Mouse (Mus musculus) limb, embryonic 13.5 days (tissue): ENCODE measurements around the gene Etfrf1. TPM values are rescaled to one million over a fixed set of nuclear protein-coding genes. Genes with fewer than 3 reads are reported as not detected.
A peak's percentile ranks its signal among the peaks of the same experiment; 100 is the strongest.

Experiments used
- ATAC-seq: fragments of 200-750 bp; cut with Nextera tagmentation; 2 replicates; pipeline ENCODE4 v1.8.0; 2017; ENCODE audit warnings: low read depth, moderate number of reproducible peaks, moderate TSS enrichment; ENCODE audit not compliant: low FRiP score
- H3K27ac ChIP-seq: fragments of 300-500 bp; sonication (generic); 2 replicates; pipeline ENCODE4 v1.5.1; 2015; ENCODE audit warnings: inconsistent platforms, mild to moderate bottlenecking, moderate library complexity
- H3K27me3 ChIP-seq: fragments of 300-500 bp; sonication (generic); 2 replicates; pipeline ENCODE4 v1.6.1; 2015; ENCODE audit warnings: mild to moderate bottlenecking, inconsistent platforms
- H3K36me3 ChIP-seq: fragments of 300-500 bp; sonication (generic); 2 replicates; pipeline ENCODE4 v1.6.1; 2015; ENCODE audit warnings: inconsistent platforms, mild to moderate bottlenecking, moderate library complexity
- H3K4me1 ChIP-seq: fragments of 300-500 bp; sonication (generic); 2 replicates; pipeline ENCODE4 v1.6.1; 2015; ENCODE audit warnings: inconsistent platforms
- H3K4me2 ChIP-seq: fragments of 300-500 bp; sonication (generic); replicated peaks from 2 replicates; pipeline ENCODE4 v1.6.1; 2015; ENCODE audit warnings: inconsistent platforms, mild to moderate bottlenecking, moderate library complexity
- H3K4me3 ChIP-seq: fragments of 300-500 bp; sonication (generic); 2 replicates; pipeline ENCODE4 v1.5.1; 2015; ENCODE audit warnings: moderate library complexity, mild to moderate bottlenecking, inconsistent platforms
- H3K9ac ChIP-seq: fragments of 300-500 bp; sonication (generic); 2 replicates; pipeline ENCODE4 v1.6.1; 2015; ENCODE audit warnings: mild to moderate bottlenecking, inconsistent platforms
- H3K9me3 ChIP-seq: fragments of 300-500 bp; sonication (generic); 2 replicates; pipeline ENCODE4 v1.6.1; 2016; ENCODE audit warnings: inconsistent platforms
- WGBS: fragments of 180-500 bp; shearing (Covaris S2); methylation state at CpG from one replicate; pipeline ENCODE4 v1.1.7; 2015; 5-methylcytosine and 5-hydroxymethylcytosine counted together
- polyA plus RNA-seq: library from polyadenylated mRNA; unstranded; fragments of >200 nt; fragmentation: Nextera tagmentation; extraction: Ambion mirVana; gene quantifications from 2 replicates; pipeline ENCODE4 v1.2.1, GENCODE M21; 2015

Gene Etfrf1
- polyA plus RNA-seq, result 30.4 and 33.5 TPM in 2 replicates

- Histone ChIP-seq H3K27me3 (no peaks in the 10 kb centered on the region), H3K4me1 (peaks cover 14% of the 10 kb centered on the region), H3K36me3 (no peaks in the 10 kb centered on the region; the same call in 1 of the 2 replicates), H3K4me3 (peak within 1 kb of the TSS; percentile 74), H3K9ac (peak within 1 kb of the TSS; percentile 88), H3K4me2 (peak within 1 kb of the TSS; percentile 79), H3K27ac (peak within 1 kb of the TSS; percentile 96), H3K9me3 (no peaks in the 10 kb centered on the region)
- ATAC-seq, result peak; percentile 100
- under 1% methylated on average over 36 of the region's 36 CpGs for WGBS
These were observed at the start of gene Etfrf1, which contains the start of gene Casc1 for GRCm38 (mm10) chr6:145210816-145211338. Gene Etfrf1, plus strand, starts transcription at chr6:145211134. Gene Casc1, minus strand, starts transcription at chr6:145211005.

- Histone ChIP-seq H3K9me3 (no peaks in the 10 kb centered on the region), H3K4me3 (no peak overlapping the region), H3K4me1 (peaks cover 52% of the 10 kb centered on the region), H3K4me2 (no peak overlapping the region), H3K36me3 (no peaks in the 10 kb centered on the region), H3K9ac (no peak overlapping the region), H3K27me3 (peaks cover 8% of the 10 kb centered on the region; the same call in 1 of the 2 replicates), H3K27ac (no peak overlapping the region; the same call in 1 of the 2 replicates)
- WGBS, result 75% methylated on average over 14 of the region's 14 CpGs
- no peak for ATAC-seq
These were observed 38.9 kb upstream of the Etfrf1 start for GRCm38 (mm10) chr6:145171892-145172606.

- H3K4me2 ChIP-seq, result peak overlapping the region; percentile 44
- H3K9me3 ChIP-seq, result no peaks in the 10 kb centered on the region
- ATAC-seq, result peak; percentile 71
- H3K4me3 ChIP-seq, result no peak overlapping the region
- peaks cover 61% of the 10 kb centered on the region for H3K4me1 ChIP-seq
- H3K36me3 ChIP-seq, result no peaks in the 10 kb centered on the region
- WGBS, result 1% methylated on average over 10 of the region's 11 CpGs
- H3K9ac ChIP-seq, result no peak overlapping the region
- peak overlapping the region; percentile 65; the same call in 1 of the 2 replicates for H3K27ac ChIP-seq
- peaks cover 10% of the 10 kb centered on the region; the same call in 1 of the 2 replicates for H3K27me3 ChIP-seq
These were observed 37.1 kb upstream of the Etfrf1 start for GRCm38 (mm10) chr6:145173781-145174191.

GRCm38 (mm10) chr6:145175571-145175981 is 35.4 kb upstream of the Etfrf1 start:
- 26% methylated on average over 9 of the region's 9 CpGs for WGBS
- no peak overlapping the region for H3K9ac ChIP-seq
- ATAC-seq, result no peak
- H3K4me2 ChIP-seq, result peak overlapping the region; percentile 31; the same call in 1 of the 2 replicates
- H3K9me3 ChIP-seq, result no peaks in the 10 kb centered on the region
- H3K36me3 ChIP-seq, result no peaks in the 10 kb centered on the region
- no peak overlapping the region for H3K4me3 ChIP-seq
- H3K27ac ChIP-seq, result no peak overlapping the region
- peaks cover 10% of the 10 kb centered on the region; the same call in 1 of the 2 replicates for H3K27me3 ChIP-seq
- H3K4me1 ChIP-seq, result peaks cover 61% of the 10 kb centered on the region

- Histone ChIP-seq H3K27ac (no peak overlapping the region), H3K4me2 (no peak overlapping the region), H3K9ac (no peak overlapping the region), H3K9me3 (no peaks in the 10 kb centered on the region), H3K4me1 (peaks cover 61% of the 10 kb centered on the region), H3K36me3 (no peaks in the 10 kb centered on the region), H3K27me3 (peaks cover 10% of the 10 kb centered on the region; the same call in 1 of the 2 replicates), H3K4me3 (no peak overlapping the region)
- 31% methylated on average over 10 of the region's 10 CpGs for WGBS
- ATAC-seq, result no peak
These were observed 34.5 kb upstream of the Etfrf1 start for GRCm38 (mm10) chr6:145176474-145176873.

GRCm38 (mm10) chr6:145179665-145180064 is 31.3 kb upstream of the Etfrf1 start:
- ATAC-seq, result no peak
- H3K4me1 ChIP-seq, result peaks cover 36% of the 10 kb centered on the region
- 27% methylated on average over 6 of the region's 6 CpGs for WGBS
- H3K4me2 ChIP-seq, result no peak overlapping the region
- no peaks in the 10 kb centered on the region for H3K9me3 ChIP-seq
- no peak overlapping the region for H3K9ac ChIP-seq
- H3K27me3 ChIP-seq, result peaks cover 10% of the 10 kb centered on the region; the same call in 1 of the 2 replicates
- no peaks in the 10 kb centered on the region for H3K36me3 ChIP-seq
- H3K27ac ChIP-seq, result no peak overlapping the region
- H3K4me3 ChIP-seq, result no peak overlapping the region

GRCm38 (mm10) chr6:145182044-145182443 is 28.9 kb upstream of the Etfrf1 start:
- WGBS, result 72% methylated on average over 8 of the region's 8 CpGs

GRCm38 (mm10) chr6:145186096-145186495 is 24.8 kb upstream of the Etfrf1 start:
- Histone ChIP-seq H3K4me2 (no peak overlapping the region), H3K4me1 (0 out of 2 replicates have a peak, but pooled peaks cover 9% of the 10 kb centered on the region), H3K27me3 (0 out of 2 replicates have a peak, but pooled peaks cover 3% of the 10 kb centered on the region), H3K4me3 (no peak overlapping the region), H3K9me3 (no peaks in the 10 kb centered on the region), H3K9ac (no peak overlapping the region; the same call in 1 of the 2 replicates), H3K36me3 (no peaks in the 10 kb centered on the region), H3K27ac (no peak overlapping the region)
- ATAC-seq, result no peak
- 88% methylated on average over 1 of the region's 1 CpGs for WGBS

More at GRCm38 (mm10) chr6:145182044-145182443, 28.9 kb upstream of the Etfrf1 start:
- H3K27ac ChIP-seq, result no peak overlapping the region
- H3K9ac ChIP-seq, result no peak overlapping the region
- no peak overlapping the region for H3K4me2 ChIP-seq
- ATAC-seq, result no peak
- 0 out of 2 replicates have a peak, but pooled peaks cover 2% of the 10 kb centered on the region for H3K27me3 ChIP-seq
- no peaks in the 10 kb centered on the region for H3K36me3 ChIP-seq
- no peak overlapping the region for H3K4me3 ChIP-seq
- peaks cover 12% of the 10 kb centered on the region for H3K4me1 ChIP-seq
- no peaks in the 10 kb centered on the region for H3K9me3 ChIP-seq

- H3K4me3 ChIP-seq, result peak overlapping the region; percentile 30
- H3K27me3 ChIP-seq, result 0 out of 2 replicates have a peak, but pooled peaks cover 3% of the 10 kb centered on the region
- no peaks in the 10 kb centered on the region for H3K36me3 ChIP-seq
- whole genome bisulfite sequencing, result 66% methylated on average over 27 of the region's 27 CpGs
- H3K4me2 ChIP-seq, result peak overlapping the region; percentile 56
- no peak overlapping the region for H3K9ac ChIP-seq
- no peaks in the 10 kb centered on the region for H3K9me3 ChIP-seq
- no peak overlapping the region for H3K27ac ChIP-seq
- 0 out of 2 replicates have a peak, but pooled peaks cover 6% of the 10 kb centered on the region for H3K4me1 ChIP-seq
- ATAC-seq, result no peak; the same call in 1 of the 2 replicates
These were observed 23.5 kb upstream of the Etfrf1 start for GRCm38 (mm10) chr6:145187093-145188088.

GRCm38 (mm10) chr6:145193038-145193437 is 17.9 kb upstream of the Etfrf1 start:
- H3K9me3 ChIP-seq, result no peaks in the 10 kb centered on the region
- H3K36me3 ChIP-seq, result no peaks in the 10 kb centered on the region
- H3K4me1 ChIP-seq, result 0 out of 2 replicates have a peak, but pooled peaks cover 6% of the 10 kb centered on the region
- H3K4me2 ChIP-seq, result no peak overlapping the region
- no peak overlapping the region for H3K4me3 ChIP-seq
- 0 out of 2 replicates have a peak, but pooled peaks cover 3% of the 10 kb centered on the region for H3K27me3 ChIP-seq
- no peak for ATAC-seq
- no peak overlapping the region for H3K9ac ChIP-seq
- WGBS, result 85% methylated on average over 3 of the region's 3 CpGs
- no peak overlapping the region for H3K27ac ChIP-seq

GRCm38 (mm10) chr6:145193446-145193845 is 17.5 kb upstream of the Etfrf1 start:
- no peaks in the 10 kb centered on the region for H3K9me3 ChIP-seq
- H3K27ac ChIP-seq, result no peak overlapping the region
- ATAC-seq, result no peak
- no peaks in the 10 kb centered on the region for H3K27me3 ChIP-seq
- H3K36me3 ChIP-seq, result no peaks in the 10 kb centered on the region
- H3K4me2 ChIP-seq, result no peak overlapping the region
- WGBS, result 84% methylated on average over 11 of the region's 11 CpGs
- no peak overlapping the region for H3K9ac ChIP-seq
- no peak overlapping the region for H3K4me3 ChIP-seq
- 0 out of 2 replicates have a peak, but pooled peaks cover 2% of the 10 kb centered on the region for H3K4me1 ChIP-seq
